Mouse (Mus musculus) monocyte, adult 2 months (primary cell): Measurements from ENCODE around the gene Ergic1.
A peak's percentile ranks its signal among the peaks of the same experiment; 100 is the strongest.

Experiments used
- DNase-seq, 2 experiments: peaks; one replicate each; pipeline ENCODE4 v3.0.0; 2022; ENCODE audit warnings: low spot score in 2 of 2, low read depth in 1 of 2

Gene Ergic1

DNA sequence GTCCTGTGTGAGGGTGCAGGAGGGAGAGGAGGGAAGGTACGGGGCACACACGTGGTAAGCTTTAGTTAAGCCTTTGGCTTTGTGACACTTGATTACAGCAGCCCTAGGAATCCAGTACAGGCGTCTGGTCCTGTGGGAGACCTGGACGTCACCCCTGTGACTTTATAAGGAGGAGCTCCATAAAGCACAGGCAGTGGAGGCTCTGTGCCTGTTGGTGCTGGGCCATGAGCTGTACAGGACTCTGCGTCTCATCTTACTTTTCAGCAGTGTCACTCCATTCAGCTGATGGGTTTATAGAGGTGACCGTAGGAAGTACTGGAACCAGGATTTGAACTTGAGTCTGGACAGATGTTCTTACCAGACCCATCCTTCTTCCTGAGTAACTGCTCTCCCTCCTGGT lies 62.7 kb downstream of the Ergic1 start:
- no peak for DNase-seq

DNA sequence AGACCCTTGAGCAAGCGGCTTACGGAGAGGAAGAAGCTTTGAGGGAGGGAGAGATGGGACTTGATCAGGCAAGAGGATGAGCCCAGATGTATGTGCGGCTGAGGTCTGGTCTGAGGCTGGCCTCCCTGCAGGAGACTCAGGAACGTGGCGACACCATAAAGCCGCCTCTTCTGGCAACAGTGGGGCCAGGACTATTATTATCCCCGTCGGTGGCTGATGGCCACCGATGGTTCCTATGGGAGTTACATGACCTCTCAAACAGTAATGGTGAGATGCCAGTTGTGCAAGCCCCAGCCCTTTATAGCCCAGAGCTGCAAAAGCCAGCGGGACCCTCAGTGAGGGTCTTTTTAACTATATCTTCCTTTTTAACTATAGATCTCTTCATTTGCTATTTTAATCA lies 63.7 kb downstream of the Ergic1 start:
- no peak for DNase-seq

GRCm38 (mm10) chr17:26625521-26626010 lies 64.3 kb downstream of the Ergic1 start:
- DNase-seq, result no peak

DNA sequence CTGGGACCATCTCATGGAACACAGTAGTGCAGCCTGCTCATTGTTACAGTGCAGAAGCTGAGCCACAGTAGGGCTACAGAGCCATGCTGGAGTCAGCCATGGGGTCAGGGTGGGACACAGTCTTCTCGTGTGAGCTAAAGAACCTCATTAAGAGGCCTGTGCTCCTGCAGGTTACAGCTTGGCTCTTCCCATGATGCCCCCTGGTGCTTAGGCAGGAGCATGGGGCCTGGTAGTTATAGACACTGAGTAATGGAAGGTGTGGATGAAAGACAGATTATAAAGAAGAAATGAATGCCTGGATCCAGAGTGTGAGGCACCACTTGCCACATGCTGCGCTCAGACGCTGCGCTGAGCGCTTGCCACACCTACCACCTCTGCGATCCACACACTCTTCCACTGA lies 67.2 kb downstream of the Ergic1 start:
- DNase-seq, result no peak

- no peak for DNase-seq
Measured at GRCm38 (mm10) chr17:26628936-26629335, 67.6 kb downstream of the Ergic1 start.

- DNase-seq, result no peak
Measured at GRCm38 (mm10) chr17:26631811-26632327, 70.6 kb downstream of the Ergic1 start.

GRCm38 (mm10) chr17:26633186-26633585 lies 71.9 kb downstream of the Ergic1 start:
- no peak for DNase-seq

DNA sequence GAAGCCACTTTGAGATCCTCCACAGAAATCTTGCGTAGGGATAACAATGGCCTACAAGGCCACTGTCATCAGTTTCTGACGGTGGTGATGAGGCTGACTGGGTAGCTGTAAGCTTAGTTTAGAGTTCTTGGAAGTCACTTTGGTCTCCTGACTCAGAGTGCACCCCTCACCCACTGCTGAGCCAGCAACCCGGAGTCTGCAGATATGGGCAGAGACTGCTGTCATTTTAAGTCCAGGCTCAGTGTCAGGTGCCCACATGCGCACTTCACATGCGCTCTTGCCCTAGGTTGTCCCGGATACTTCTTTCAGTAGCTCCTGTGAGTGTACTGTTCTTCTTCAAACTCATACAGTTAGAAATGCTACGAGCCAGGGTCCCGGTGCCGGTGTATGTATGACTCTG lies 72.6 kb downstream of the Ergic1 start:
- no peak for DNase-seq

DNA sequence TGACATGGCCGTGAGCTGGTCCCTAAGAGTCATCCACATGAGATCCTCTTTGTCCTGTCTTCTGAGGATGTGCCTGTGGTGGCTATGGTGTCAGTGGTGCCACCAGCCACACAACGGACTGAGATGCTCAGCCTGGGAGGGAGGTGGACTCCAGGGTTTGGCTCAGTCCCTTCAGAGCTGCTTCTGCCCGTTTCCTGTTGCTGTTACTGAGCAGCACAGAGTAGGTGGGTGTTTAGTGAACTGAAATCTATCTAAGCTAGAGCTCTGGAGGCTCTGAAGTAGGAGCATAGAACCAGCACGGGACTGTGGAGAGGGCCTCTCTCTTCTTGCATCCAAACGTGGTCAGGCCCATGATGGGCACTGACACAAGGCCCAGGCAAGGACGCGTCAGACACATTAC lies 73.2 kb downstream of the Ergic1 start:
- DNase-seq, result no peak

DNA sequence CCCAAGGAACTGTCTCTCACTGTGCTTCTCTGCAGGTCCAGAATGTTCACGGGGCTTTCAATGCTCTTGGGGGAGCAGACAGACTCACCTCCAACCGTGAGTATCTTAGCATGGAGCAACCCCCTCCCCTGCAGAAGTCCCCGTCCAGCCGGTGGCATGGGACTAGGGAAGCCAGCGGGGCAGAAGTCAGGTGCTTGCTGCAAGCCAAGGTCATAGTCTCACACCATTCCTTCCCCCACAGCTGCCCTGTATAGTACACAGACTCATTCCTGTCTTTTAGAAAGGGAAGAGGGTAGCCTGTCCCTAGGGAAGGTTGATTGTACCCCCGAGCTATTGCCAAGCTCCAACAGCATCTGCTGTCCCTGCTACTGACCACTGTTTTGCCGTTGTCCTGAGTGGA lies 74.7 kb downstream of the Ergic1 start:
- DNase-seq, result no peak

DNA sequence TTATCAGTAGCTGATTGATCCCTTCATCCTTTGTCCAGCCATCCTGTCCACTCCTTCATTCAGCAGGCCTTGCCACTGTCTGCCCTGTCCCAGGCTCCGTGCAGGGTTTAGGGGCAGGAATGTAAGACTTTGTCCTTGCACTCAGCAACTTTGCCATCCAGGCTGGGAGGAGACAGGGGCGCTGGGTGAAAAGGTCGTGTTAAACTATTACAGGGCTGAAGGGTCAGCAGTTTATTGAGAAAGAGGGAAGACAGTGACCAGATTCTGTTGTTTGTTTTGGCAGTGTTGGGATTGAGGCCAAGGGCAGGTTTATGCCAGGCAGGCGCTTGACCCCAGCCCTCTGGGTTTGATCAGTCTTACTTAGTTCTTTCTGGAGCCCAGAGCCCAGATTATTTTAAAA lies 76.6 kb downstream of the Ergic1 start:
- no peak for DNase-seq

GRCm38 (mm10) chr17:26638655-26639054 lies 77.4 kb downstream of the Ergic1 start:
- peak; percentile 28 to 61 for DNase-seq

- no peak for DNase-seq
Measured at GRCm38 (mm10) chr17:26639791-26640190, 78.5 kb downstream of the Ergic1 start.

DNA sequence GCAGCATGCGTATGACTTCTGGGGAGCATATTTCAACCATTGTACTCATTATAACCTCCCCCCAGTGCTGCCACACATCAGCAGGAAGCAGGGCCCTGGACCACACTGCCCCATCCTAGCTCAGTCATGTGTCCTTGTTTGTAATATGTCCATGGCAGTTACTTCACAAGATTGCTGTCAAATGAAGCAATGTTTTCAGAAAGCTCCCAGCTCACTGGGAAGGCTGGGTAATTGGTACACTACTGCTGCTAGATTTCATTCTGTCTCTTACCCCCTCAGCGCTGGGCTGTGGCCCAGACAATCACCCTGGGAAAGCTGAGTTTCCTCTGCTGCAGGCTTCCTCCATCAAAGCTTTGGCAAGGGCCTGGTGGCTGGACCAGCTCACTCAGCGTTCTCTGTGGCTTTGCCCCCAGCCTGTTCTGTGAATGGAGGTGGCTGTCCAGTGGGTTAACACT lies 79.0 kb downstream of the Ergic1 start:
- no peak for DNase-seq

DNA sequence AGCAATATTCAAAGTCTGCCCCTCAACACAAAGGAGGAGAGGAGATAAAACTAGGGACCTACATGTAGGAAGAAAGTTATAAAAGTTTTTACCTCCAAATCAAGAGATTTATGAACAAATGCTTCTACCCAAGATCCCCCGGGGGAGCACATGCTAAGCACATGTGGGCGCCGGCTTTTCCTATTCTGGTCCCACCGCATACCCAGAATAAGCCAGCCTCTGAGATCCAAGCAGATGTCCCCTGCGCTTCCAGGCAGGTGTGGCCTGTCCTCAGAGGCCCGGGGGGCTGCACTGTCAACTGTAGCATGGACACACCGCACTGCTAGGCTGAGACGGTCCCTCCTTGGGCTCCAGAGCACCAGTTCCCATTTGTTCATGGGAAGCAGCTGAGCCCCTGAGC lies 82.2 kb downstream of the Ergic1 start:
- DNase-seq, result no peak

GRCm38 (mm10) chr17:26643993-26644392 lies 82.7 kb downstream of the Ergic1 start:
- no peak for DNase-seq

DNA sequence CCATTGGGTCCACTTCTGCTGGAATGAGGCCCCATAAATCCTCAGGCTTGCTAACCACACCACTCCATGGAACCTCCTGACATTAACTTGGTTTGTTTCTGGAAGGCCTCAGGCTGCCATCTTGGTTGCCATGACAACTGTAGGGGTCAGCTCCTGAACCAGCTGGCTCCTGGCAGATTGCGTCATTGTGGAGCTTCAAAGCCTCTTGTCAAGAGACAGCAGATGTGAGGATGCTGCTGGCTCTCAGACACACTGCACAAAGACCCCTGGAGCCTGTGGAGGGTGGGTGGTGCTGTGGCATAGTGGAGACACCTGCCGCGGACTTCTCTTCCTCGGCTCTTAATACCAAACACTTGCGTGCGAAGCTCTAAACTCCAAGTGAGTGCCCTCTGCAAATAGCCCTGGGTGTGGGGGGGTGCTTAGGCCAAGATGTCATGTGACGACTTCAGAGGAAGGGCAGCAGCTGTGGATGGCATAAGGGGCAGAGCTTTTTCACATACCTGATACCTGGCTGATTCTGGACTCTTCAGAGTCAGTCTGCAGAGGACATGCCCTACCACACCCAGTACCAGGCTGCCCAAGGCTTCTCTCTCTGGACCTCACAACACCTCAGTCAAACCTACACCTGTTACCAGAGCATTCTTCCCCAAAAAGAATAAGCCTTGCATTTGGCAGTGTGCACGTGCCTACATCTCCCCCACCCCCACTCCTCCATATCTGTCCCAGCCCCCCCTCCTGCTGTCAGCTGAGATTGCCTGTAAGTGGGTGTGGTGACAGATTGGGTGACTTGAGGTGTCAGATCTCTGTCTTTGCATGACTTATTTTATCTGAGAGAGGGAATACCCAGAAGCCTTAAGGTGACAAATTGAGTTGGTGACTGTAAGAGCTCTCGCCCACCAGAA lies 83.5 kb downstream of the Ergic1 start:
- no peak for DNase-seq

- DNase-seq, result no peak
Measured at GRCm38 (mm10) chr17:26645411-26645854, 84.1 kb downstream of the Ergic1 start.

- DNase-seq, result no peak
Measured at GRCm38 (mm10) chr17:26647283-26647682, 86.0 kb downstream of the Ergic1 start.

- DNase-seq, result no peak
Measured at GRCm38 (mm10) chr17:26649565-26649964, 88.3 kb downstream of the Ergic1 start.

DNA sequence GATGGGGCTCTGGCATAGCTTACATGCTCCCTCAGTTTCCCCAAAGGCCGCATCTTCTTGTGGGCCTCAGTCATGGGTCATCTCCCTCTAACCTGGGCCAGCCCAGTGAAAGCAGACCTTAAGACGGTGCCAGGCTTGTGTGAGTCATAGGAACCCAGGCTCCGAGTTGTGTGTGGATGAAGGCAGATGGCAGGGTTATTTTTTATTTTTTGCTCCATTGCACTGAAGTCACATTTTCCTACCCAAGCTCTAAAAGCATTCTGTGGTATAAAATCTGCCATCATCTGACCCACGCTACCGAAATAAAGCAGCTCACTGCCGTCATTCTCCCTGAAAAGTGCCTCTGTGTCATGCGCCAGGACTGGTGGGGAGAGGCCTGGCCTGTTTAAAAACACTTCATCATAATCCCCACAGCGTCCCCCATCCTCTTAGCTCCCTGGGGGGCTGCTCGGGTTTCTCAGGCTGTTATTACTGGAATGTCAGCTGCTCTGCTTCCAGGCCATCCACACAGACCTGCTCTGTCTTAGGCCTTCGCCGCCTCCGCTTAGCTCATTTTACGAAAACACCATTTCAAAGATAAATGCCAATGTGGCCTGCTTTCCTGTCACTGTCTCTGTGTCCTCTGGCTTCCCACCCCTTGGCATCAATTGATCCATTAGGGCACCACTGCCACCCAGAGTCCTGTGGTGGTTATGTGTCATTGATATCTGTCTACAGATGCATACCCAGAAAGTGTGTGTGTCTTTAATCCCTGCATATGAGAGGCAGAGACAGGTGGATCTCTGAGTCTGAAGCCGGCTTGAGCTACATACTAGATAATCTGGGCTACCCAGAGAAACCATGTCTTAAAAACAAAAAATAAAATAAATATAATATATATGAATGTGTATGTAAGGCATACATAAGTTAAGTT lies 89.4 kb downstream of the Ergic1 start:
- no peak for DNase-seq
